Mouse (Mus musculus): ENCODE measurements around the gene Ndufaf2.

Ndufaf2 gene

DNA sequence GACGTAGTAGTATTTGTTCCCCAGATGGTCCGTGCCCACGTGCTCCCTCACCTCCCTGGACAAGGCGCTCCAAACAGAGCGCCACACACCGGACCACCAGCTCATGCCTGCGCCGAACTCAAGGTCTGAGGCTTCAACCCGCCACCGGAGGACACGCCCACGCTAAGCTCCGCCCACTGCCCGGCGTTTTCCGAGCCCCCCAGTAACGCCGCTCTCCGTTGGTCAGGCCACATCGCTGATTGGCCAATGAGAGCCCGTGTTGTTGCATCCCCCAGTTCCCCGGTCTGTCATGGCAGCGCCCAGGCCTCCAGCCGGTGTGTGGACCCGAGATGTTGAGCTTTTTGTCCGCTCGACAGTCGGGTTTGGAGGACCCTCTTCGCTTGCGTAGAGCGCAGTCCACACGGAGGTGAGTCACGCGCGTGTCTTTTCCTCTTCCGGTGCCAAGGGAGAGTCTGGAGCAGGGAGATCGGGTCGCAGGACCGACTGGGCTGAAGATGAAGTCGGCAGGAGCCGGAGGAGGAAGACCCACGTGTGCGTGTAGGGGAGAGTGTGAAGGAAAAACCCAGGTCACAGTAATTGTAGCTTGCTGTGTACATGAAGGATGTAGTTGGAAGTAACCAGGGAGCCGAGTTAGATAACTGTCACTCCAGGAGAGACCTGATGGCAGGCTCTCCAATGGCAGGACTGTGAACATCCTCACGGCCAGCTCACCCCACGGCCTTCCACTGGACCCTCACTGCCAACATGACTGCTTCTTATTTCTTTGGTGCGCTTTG is at the start of gene Ndufaf2, which contains the start of gene Ercc8:
Gene Ndufaf2, minus strand, starts transcription at position 159 of the 776 bp plus-strand sequence.
Gene Ercc8, plus strand, starts transcription at position 267 of the 776 bp plus-strand sequence.
- peak; percentile 97 for DNase-seq (ENCODE audit: low read depth, low spot score)

DNA sequence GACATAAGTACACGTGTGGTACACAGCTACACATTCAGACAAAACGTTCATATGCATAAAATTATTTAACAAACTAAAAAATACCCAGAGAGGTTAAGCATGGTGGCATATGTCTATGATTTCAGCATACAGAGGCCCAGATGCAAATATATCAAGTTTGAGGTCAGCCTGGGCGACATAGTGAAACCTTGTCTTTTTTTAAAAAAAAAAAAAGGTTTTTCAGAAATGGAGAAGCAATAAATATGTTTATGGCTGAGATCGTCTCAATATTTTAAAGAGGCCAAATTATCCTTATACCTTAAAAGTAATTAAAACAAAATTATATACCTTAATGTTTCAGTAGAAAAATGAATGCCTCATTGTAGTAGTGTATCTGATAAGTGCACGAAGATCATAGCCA is 49.7 kb upstream of the Ndufaf2 start:
- no peak for DNase-seq (ENCODE audit: low read depth, low spot score)

DNA sequence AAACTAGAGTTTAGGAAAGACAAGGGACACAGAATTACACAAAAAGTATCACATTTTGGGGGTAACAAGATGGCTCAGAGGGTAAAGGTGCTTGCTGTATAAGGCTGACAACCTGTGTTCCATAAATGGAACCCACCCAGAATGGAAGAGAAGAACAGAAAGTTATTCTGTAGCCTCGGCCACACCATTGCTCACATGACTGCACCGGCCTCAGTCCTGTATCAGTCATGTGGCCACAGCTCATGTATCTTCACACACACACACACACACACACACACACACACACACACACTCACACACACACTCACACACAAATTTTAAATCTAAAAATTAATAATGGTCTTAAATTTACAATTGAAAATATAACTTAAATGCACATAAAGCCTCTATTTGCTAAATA is 49.0 kb upstream of the Ndufaf2 start:
- DNase-seq (ENCODE audit: low read depth, low spot score), result no peak

DNA sequence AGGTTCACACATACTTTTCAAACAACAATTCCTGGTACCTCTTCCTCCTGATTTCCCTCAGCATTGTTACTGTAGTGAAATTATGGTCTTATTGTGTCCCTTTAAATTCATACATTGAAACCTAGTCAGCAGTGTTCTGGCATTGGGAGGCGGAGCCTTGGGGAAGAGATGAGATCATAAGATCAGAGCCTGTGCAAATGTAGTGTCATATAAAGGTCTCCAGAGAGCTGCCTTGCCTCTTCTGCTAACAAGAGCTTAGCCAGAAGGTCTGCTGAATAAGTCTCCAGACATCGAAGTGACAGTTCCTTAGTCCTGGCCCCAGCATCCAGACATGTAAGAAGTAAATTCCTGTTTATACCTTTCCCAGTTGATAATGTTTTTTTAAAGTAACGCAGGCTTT is 46.4 kb upstream of the Ndufaf2 start:
- DNase-seq (ENCODE audit: low read depth, low spot score), result no peak

DNA sequence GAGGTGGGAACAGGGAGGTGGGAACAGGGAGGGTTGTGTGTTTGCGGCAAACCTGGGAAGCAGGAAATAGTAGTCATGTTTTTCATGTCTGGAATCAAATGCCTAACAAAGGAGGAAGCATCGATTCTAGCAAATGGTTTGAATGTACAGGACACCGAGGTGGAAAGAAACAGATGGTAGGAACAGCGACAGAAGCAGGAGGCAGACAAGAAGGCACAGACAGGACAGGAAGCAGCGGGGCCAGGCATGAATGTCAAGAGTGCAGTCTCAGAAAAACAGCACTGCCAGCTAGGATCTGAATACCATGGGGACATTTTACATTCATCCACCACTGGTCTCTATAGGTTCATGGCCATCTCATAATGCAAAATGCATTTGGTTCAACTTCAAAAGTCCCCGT is 37.1 kb upstream of the Ndufaf2 start:
- DNase-seq (ENCODE audit: low read depth, low spot score), result no peak

DNA sequence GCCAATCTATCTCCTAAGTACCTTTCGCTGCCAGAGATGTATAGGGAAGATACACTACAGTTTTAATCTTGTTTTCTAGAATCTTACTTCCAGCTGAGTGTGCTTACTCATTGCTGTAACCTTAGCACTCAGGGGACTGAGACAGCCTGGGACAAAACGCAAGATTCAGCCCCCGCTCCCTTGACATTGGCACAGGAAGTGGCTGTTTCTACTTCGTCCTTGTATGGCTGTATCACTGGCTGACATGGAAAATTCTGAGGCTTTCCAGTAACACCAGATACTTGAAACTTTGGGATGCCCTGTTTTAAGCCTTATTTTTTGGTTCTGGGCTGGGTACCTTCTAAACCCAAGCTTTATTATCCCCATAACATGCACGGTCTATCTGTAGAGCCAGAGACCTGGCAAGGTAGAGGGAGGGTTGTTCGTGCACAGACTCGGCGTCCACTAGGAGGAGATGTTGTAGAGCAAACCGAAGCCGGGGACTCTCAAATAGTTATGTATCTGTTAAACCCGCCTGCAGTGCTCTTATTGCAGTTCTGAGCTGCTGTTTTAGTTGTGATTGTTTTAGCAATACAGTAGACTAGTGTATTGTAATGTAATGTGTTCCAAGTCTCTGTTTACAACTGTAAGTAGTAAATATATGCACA is 32.8 kb upstream of the Ndufaf2 start:
- peak; percentile 47 for DNase-seq (ENCODE audit: low read depth, low spot score)

DNA sequence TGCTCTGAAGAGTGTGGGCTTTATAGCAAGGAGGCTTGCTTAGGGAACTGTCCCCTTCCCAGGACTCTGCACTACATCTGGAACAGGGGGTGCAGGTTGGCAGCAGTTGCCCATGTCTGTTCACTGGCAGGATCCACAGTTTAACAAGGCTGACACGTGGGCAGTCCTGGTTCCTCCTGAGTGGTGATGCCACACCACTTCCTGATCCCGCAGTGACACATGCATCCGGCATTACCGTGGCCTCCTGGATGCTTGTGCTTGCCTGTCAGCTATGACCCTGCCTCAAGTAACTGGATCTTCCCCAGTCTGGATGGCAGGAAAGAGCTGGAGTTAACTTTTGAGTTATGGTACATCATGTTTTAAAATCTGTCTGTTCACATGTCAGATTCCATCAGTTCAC is 29.6 kb upstream of the Ndufaf2 start:
- DNase-seq (ENCODE audit: low read depth, low spot score), result no peak

DNA sequence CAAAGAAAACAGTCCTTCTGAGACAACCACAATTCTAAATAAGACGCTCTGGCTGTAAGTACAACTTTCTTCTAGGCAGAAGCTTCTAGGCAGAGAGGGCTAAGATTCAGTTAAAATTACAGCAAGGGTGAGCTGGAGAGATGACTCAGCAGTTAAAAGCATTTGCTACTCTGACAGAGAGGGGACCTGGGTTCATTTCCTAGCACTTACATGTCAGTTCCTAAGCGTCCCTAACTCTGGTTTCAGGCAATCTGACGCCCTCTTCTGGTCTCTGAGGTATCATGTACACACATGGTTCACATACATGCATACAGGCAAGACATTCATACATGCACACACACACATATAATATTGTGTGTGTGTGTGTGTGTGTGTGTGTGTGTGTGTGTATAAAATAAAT is 27.1 kb upstream of the Ndufaf2 start:
- peak; percentile 14 for DNase-seq (ENCODE audit: low read depth, low spot score)

DNA sequence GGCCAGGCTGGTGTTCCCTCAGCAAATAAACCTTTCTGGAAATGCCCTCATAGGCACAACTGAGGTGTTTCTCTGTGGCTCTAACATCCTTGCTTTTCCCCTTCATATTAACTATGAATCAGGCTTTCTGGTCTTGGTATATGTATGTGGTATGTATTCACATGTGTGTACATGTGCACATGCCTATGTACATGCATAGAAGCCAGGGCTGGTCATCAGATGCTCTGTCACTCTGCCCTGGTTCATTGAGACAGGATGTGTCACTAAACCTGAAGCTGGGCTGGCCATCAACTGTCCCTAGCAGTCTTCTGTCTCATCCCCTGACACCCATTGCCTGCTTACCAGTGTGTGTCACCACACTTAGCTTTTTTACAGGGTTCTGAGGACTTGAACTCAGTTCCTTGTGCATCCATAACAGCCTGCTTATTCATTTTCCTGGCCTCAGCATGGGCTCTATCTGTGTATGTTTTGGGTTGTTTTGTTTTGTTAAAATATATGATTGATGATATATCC is 26.4 kb upstream of the Ndufaf2 start:
- DNase-seq (ENCODE audit: low read depth, low spot score), result no peak

DNA sequence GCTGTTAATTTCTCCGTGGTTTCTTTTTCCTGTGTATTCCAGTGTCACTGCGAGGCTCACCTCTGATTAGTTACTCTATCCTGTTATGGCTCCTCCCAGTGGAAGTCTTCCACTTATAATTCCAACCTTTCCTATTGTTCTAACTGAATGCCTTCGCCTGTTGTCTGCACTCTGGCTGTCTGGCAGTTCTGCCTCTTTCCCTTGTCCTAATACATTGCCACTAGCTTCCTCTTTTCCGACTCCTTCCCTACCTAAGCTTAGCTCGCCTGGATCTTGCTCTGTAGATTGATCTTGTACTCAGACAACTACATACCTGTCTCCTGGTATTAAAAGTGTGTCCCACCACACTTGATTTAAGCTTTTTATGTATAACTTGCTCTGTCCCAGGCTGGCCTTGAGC is 22.4 kb upstream of the Ndufaf2 start:
- no peak for DNase-seq (ENCODE audit: low read depth, low spot score)

DNA sequence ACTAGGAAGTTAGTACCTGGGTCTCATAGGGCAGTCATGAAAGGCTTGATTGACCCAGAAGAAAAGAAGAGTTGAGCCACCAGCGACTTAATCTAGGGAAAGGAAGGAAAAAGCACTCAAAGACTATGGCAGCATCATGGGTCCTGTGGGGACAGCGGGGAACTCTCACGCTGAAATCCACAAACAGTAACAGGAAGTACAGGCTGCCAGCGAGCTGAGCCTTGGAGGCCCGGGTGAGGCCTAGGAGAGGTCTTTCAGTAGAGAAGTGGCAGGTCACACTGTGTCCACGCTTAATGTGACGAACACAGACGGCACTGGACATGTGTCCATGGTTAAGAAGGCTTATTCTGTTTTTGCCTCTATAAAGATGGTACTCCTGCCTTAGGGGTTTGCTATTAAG is 21.2 kb upstream of the Ndufaf2 start:
- DNase-seq (ENCODE audit: low read depth, low spot score), result no peak

DNA sequence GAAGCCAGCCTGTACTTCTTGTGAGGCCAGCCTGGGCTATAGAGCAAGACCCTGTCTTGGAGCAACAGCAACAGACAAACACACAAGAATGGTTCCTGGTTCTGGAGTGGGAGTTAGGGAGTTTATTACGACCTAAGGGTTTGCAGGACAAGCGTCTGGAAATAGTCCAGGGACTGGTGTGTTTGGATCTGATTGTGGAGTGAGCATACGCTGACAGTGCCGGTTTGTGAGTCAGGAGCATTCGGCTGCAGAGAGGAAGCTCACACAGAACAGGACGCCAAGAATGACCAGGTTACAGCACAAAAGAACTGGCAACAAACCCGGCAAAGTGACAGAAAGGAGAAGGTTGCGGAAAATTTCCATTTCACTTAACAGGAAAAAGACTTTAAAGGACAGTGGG is 12.1 kb upstream of the Ndufaf2 start:
- no peak for DNase-seq (ENCODE audit: low read depth, low spot score)

DNA sequence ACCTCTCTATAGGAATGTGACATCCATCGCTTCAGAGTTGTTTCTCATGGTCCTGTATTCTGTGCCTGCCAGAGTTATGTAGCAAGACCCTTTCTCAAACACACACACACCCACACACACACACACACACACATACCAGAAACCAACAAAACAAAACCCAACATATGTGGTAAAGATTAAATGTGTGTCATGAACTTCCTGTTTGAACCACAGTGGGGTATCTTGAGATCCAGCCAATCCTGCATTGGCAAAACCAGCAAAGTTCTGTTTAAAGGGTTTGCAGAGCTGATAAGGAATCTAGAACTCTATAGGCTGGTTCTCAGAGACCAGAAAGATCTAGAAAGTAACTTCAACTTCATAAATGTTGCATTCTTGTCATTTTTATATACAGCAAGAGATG is 11.6 kb upstream of the Ndufaf2 start:
- no peak for DNase-seq (ENCODE audit: low read depth, low spot score)

DNA sequence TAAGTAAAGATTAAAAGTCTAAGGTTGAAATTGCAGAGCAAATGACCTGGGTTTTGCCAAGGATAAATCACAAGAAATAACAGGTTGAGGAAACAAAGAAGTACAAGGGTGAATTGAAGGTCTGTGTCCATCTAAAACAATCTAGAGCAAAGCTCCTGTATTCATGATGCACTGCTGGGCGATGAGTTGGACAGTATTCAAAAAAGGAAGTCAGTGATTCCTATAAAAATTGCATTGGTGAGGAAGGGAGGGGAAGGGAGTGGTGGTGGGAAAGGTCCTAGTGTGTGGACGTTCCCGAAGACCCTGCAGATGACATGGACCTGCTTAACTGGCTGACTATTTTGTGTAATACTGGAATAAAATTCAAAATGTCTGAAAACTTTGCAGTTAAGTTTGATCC is 6.2 kb upstream of the Ndufaf2 start:
- no peak for DNase-seq (ENCODE audit: low read depth, low spot score)

DNA sequence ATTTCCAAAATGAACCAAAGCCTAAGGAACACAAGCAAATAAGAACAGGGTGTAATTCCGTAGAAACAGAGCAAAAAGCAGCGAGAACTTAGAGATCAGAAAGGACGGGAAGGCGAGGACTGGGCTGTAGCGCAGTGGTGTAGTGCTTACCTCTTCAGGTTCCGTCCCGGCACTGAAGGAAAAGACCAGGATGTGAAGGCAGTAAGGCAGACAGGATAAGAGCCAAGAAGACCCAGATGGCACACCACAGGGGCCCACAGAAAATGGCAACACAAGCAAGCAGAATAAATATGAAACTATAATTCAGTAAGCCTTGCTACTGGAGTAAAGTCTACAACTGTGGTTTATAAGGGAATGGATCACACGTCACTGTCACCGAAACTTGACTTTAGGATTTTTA is 5.5 kb upstream of the Ndufaf2 start:
- DNase-seq (ENCODE audit: low read depth, low spot score), result no peak

DNA sequence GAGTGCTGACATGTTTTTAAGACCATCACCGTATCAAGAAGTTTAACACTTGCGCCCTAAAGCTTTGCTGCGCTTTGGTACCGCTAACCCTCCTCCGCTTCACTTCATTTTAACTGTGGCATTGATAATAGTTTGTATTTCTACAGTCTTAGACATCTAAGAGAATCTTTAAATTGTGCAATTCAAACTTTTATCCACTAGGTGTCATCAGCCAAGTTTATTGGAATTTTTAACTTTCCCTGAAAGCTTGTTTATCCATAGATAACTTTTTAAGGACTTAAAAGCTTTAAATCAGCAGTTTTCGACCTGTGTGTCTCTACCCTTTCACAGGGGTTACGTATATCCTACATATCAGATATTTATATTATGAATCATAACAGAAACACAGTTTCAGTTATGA is 1.5 kb upstream of the Ndufaf2 start:
- DNase-seq (ENCODE audit: low read depth, low spot score), result peak; percentile 48

DNA sequence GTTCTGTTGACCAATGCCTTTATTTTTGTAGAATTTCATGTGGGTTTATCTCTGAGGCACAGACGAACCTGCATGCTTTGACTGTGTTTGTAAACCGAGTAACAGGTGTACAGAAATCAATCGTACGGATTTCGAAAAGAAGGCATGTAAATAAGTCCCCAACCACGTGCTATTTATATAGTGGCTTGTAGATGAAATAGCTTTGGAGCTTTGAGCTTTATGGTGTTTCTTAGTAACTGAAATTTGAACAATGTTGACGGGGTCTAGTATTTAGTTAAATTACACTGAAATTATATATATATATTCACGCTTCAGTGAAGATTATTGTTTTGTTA is 785 bp upstream of the Ndufaf2 start:
- DNase-seq (ENCODE audit: low read depth, low spot score), result no peak

DNA sequence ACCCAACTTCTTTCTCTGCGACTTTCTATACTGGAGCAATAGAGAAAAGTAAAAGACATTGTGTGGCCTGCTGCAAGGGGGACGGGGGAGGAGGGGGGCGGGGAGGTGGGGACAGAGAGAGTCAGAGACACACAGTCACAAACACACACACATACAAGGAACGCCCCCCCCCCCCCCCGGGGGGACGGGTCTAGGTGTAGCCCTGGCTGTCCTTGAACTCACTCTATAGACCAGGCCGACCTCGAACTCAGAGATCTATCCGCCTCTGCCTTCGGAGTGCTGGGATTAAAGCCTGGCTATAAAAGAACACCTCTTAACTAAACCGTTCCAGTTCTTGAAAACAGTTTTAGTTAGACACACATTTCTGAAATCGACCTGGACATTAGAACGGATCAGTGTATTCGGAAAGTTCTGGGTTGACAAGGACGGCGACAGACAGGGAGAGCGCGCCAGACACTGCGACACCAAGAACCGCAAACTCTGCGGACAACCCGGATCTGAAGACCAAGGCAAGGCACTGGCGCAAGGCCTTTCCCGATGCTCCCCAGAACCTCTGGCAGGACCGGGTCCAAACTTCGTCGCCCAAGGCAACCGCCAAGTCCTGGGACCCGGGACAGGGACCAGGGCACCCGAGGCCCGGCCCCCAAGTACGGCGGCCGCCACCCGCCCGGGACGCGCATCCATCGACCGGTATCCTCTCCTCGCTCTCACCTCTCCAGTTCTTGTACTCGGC is 525 bp downstream of the Ndufaf2 start:
- no peak for DNase-seq (ENCODE audit: low read depth, low spot score)

DNA sequence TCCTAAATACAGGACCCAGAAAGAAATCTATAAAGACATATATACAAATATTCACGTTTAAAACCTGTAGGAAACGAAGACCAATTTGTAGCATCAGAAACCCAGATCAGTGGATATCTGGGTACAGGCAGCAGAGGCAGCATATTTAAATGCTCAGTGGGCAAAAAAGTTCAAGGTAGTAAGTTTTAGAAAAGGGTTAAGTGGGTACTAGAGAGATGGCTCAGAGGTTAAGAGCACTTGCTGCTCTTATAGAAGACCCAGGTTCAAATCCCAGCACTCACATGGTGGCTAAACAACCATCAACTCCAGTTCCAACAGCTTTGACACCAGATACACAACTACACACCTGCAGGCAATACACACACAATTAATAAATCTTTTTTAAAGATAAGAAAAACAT is 1.3 kb downstream of the Ndufaf2 start:
- no peak for DNase-seq (ENCODE audit: low read depth, low spot score)

DNA sequence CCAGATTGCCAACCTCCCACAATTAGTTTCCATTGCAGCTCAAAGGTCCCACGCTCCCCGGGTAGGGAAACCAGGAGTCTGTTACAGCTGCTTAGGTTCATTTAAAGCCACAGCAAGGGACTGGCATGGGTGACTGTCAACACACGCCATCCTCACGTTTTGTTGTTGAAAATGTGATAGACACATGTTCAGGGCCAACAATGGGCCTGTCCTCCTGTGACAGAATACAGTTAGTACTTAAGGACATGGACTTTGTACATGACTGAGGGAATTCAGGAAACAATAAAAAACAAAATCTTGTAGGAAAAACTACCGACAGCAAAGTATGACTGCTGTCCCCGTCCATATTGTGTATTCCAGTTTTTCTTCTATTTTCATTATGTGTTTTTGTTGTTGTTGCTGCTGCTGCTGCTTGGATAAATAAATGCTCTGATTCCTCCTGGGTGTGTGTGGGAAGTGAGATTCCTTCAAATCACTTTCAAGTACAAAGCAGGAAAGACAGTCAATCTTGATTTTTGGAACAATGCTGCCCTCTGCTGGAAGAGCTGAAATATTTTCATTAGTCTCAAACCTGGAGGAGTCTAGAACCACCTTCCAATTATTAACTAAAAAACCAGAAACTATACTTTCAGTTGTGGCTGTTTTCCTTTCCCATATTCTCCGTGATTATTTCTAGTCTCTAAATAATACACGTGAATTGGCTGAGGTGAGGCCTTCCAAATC is 5.6 kb downstream of the Ndufaf2 start:
- DNase-seq (ENCODE audit: low read depth, low spot score), result peak; percentile 72

DNA sequence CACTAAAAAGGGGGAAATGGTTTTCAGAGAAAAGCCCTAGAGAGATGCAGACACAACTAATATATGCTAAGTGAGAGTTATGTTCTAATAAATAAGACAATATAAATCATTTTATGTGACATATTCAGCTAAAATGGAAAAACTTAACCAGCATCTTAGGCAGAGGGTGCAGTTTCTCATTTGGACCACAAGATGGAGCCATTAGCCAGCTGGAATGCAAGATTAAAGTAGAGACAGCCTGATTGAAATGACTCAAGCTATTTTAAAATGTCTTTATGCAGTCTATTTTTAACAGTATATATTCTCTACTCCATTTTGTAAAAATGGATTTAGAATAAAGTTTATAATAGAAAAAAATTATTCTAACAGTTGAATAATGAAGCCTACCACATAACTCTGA is 6.6 kb downstream of the Ndufaf2 start:
- peak; percentile 42 for DNase-seq (ENCODE audit: low read depth, low spot score)

DNA sequence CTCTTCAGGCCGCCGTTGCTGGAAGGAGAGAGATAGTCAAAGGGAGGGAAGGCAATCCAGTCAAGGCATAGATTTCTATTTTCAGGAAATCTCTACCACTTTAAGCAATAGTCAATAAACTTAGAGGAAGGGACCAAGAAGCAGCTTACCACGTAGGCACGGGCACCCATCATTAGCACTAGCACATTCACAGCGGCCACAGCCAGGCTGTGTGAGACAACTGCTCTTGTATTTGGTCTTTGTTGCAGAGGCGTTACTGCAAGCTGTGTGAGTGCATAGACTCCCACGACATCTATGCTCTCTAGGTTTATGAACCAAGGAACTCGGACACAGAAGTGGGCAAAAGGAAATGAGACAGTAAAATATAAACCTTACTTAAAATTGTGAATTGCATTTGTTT is 14.3 kb downstream of the Ndufaf2 start:
- DNase-seq (ENCODE audit: low read depth, low spot score), result no peak
